Comparison of ENCODE assay signal across 8 mouse cellular contexts in genomic region chr7:12422245-12422849, GRCm38 (mm10). TPM values are rescaled to one million over a fixed set of nuclear protein-coding genes. Genes with fewer than 3 reads are reported as not detected.
A peak's percentile ranks its signal among the peaks of the same experiment; 100 is the strongest.
DNase-seq lines count a peak whose midpoint lies in the region; ATAC-seq and TF ChIP-seq lines count a peak whose summit lies in the region.

Zfp551 (minus strand) TSS chr7:12422751.

- no peak within 1 kb of the TSS for H3K27ac ChIP-seq in ES-E14 (ENCODE audit: insufficient read depth, low read depth, low read length, poor library complexity, severe bottlenecking)
- peak within 1 kb of the TSS; percentile 71 for H3K27ac ChIP-seq in forebrain, postnatal 0 days (ENCODE audit: low read depth, low read length)

- H3K4me1 ChIP-seq in ES-E14 (ENCODE audit: control insufficient read depth in 2 of 2, insufficient read depth in 2 of 2, low read length in 2 of 2, poor library complexity in 1 of 2) = 0 out of 4 replicates have a peak, but pooled peaks cover 0 to 2% of the 10 kb centered on the region in 2 experiments
- H3K4me1 ChIP-seq in forebrain, postnatal 0 days (ENCODE audit: insufficient read depth) = peaks cover 8% of the 10 kb centered on the region; the same call in 1 of the 2 replicates

- under 1% methylated on average over 27 of the region's 27 CpGs for WGBS in forebrain, postnatal 0 days

- DNase-seq in ES-E14 (ENCODE audit: low read depth, low spot score) = peak; percentile 45
- peak; percentile 64 for DNase-seq in cerebellum, adult 11-12 months
- DNase-seq in forebrain, postnatal 0 days = peak; percentile 70
- peak; percentile 47 to 69 for DNase-seq in heart, postnatal 36 days
- DNase-seq in layer of hippocampus, adult 18-20 months (ENCODE audit: low spot score in 2 of 2) = peak; percentile 58 to 70
- peak; percentile 69 to 73 for DNase-seq in lung, adult 18-20 months
- DNase-seq in thymus, adult 18-20 months = peak; percentile 32 to 44

- peak; percentile 94 for ATAC-seq in forebrain, postnatal 0 days
- ATAC-seq in neutrophil, adult 5-6 weeks (ENCODE audit: extremely low read depth, insufficient number of reproducible peaks, low FRiP score, poor library complexity, severe bottlenecking) = 0 out of 2 replicates have a peak, but pooled peaks have one; percentile 23

- H3K36me3 ChIP-seq in ES-E14 (ENCODE audit: control insufficient read depth, insufficient read depth, low read length, poor library complexity, severe bottlenecking) = no peaks in the 10 kb centered on the region
- H3K36me3 ChIP-seq in forebrain, postnatal 0 days (ENCODE audit: insufficient read depth) = peaks cover 7% of the 10 kb centered on the region

- H3K9ac ChIP-seq in ES-E14 (ENCODE audit: insufficient read depth, low read depth, low read length, poor library complexity, severe bottlenecking) = peak within 1 kb of the TSS; percentile 67; the same call in 1 of the 2 replicates
- peak within 1 kb of the TSS; percentile 80 for H3K9ac ChIP-seq in forebrain, postnatal 0 days

- H3K9me3 ChIP-seq in ES-E14 (ENCODE audit: control insufficient read depth, insufficient read depth, low read depth, low read length) = no peaks in the 10 kb centered on the region
- H3K9me3 ChIP-seq in forebrain, postnatal 0 days (ENCODE audit: low read length) = peaks cover 4% of the 10 kb centered on the region; the same call in 1 of the 2 replicates

- intact Hi-C loops in heart, postnatal 36 days (cut with DNase I) = loop anchor here (10.0 kb wide), 2 partner anchors 352 to 632 kb away; partner anchors contain the start of gene Mzf1

- TF ChIP-seq CTCF in forebrain, postnatal 0 days (IDR thresholded peaks at IDR 0.05; ENCODE audit: low read depth) = no peak

- H3K27me3 ChIP-seq in forebrain, postnatal 0 days (ENCODE audit: insufficient read depth, low read length) = no peaks in the 10 kb centered on the region

- in situ Hi-C loops in ES-E14 (cut with MboI; ENCODE audit: low sequenced_read_pairs in 2 of 2, unreplicated experiment in 2 of 2) = no loop called here

- peak within 1 kb of the TSS; percentile 66 for H3K4me2 ChIP-seq in forebrain, postnatal 0 days (ENCODE audit: low read depth)

- peak within 1 kb of the TSS; percentile 72 to 99 for H3K4me3 ChIP-seq in ES-E14 (ENCODE audit: insufficient read depth in 1 of 2, low read depth in 1 of 2, low read length in 2 of 2, poor library complexity in 1 of 2, severe bottlenecking in 1 of 2)
- peak within 1 kb of the TSS; percentile 74 for H3K4me3 ChIP-seq in forebrain, postnatal 0 days (ENCODE audit: low read depth, low read length)

TF ChIP-seq in ES-E14, 5 proteins besides CTCF, POLR2A, EP300 and RAD21:
- TF ChIP-seq CHD2 (IDR thresholded peaks at IDR 0.05; ENCODE audit: low read depth, low read length) (no peak; the same call in 1 of the 2 replicates), HCFC1 (IDR thresholded peaks at IDR 0.05; ENCODE audit: borderline replicate concordance, insufficient read depth, low read length) (peak; percentile 91)

RNA-seq across cellular contexts. Expression of gene Zfp551, which starts in this region (rescaled TPM):
- 2.4 and 2.5 TPM in 2 replicates for total RNA-seq in ES-E14 (2012; rRNA removed)
- total RNA-seq in forebrain, postnatal 0 days (2014; rRNA removed) = 8.9 and 10.3 TPM in 2 replicates
- 7.7 and 9.5 TPM in 2 replicates for polyA plus RNA-seq in forebrain, postnatal 0 days (2015; fragmentation: Nextera tagmentation; extraction: Ambion mirVana)
- 1 to 10 TPM; 2.5 TPM for total RNA-seq in heart, postnatal 36 days (2021)
- 10 to 100 TPM; 11.2 to 12.2 TPM for total RNA-seq in layer of hippocampus, adult 18-20 months (2021)
- total RNA-seq in neutrophil, adult 5-6 weeks (2017) = 1.5 and 1.9 TPM in 2 replicates
